Mouse (Mus musculus): ENCODE results near the gene Rnf150. TPM values are rescaled to one million over a fixed set of nuclear protein-coding genes. Genes with fewer than 3 reads are reported as not detected.
"Not testable (repeated sequence)": the region's sequence is repeated elsewhere in the genome, so short reads cannot be mapped to it uniquely, and the experiment has no call there.

Rnf150 gene
- polyA plus RNA-seq, 1 experiment from 2014 or later: 0.44 TPM

DNA sequence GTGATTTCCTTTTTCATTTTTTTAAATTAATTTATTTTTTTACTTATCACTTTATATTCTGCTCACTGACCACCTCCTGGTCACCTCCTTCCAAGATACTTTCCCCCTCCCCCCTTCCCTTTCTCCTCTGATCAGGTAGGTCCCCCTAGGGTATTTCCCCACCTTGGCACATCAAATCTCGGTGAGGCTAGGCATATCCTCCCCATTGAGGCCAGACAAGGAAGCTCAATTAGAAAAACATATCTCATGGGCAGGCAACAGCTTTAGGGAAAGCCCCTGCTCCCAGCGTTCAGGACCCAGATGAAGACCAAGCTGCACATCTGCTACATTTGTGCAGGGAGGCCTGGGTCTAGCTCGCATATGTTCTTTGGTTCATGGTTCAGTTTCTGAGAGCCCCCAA lies 211.1 kb downstream of the Rnf150 start:
- WGBS: 80% methylated on average over 3 of the region's 3 CpGs

DNA sequence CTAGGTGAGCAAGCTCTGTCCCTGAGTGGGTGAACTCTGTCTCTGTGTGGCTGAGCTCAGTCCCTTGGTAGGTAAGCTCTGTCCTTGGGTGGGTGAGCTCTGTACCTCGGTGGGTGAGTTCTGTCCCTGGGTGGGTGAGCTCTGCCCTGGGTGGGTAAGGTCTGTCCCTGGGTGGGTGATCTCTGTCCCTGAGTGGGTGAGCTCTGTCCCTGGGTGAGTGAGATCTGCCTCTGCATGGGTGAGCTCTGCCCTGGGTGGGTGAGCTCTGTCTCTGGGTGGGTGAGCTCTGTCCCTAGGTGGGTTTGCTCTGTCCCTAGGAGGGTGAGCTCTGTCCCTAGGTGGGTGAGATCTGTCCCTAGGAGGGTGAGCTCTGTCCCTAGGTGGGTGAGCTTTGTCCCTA lies 213.5 kb downstream of the Rnf150 start:
- H3K9ac ChIP-seq (ENCODE audit: low read depth, low read length): no peak overlapping the region
- DNase-seq (ENCODE audit: low spot score): no peak

More for the DNA sequence above, 211.1 kb downstream of the Rnf150 start:
- no peak for ATAC-seq (replicated peaks; ENCODE audit: low FRiP score)
- Histone ChIP-seq H3K4me3 (ENCODE audit: low read depth, low read length) (no peak overlapping the region), H3K27ac (ENCODE audit: low read depth, low read length) (no peak overlapping the region), H3K4me2 (no peak overlapping the region), H3K9ac (ENCODE audit: low read depth, low read length) (no peak overlapping the region), H3K4me1 (replicated peaks; ENCODE audit: control insufficient read depth, insufficient read depth, low read length) (no peaks in the 10 kb centered on the region), H3K36me3 (ENCODE audit: control insufficient read depth, insufficient read depth, low read length) (no peaks in the 10 kb centered on the region), H3K27me3 (replicated peaks; ENCODE audit: control insufficient read depth, insufficient read depth, low read length) (no peaks in the 10 kb centered on the region), H3K9me3 (ENCODE audit: control insufficient read depth, low read length) (no peaks in the 10 kb centered on the region)
- no peak for DNase-seq (ENCODE audit: low spot score)

DNA sequence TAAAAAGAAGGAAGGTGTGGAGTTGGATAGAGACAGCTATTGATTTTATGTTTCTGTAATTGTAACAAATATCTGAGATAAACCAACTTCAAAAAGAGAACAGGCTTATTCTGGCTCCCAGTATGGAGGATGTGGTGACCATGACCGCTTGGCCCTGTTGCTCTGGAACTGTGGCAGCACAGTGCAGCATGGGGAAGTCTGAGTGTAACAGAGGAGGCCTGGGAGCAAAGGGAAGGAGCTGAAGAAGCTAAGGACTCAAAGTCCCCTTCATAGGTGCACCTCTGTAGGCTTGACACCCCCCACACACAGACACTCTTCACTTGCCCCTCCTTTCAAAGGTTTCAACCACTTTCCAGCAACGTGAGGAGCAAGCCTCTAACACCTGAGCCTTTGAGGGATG lies 214.2 kb downstream of the Rnf150 start:
- no peak for DNase-seq (ENCODE audit: low spot score)
- no peak overlapping the region for H3K27ac ChIP-seq (ENCODE audit: low read depth, low read length)
- 72% methylated on average over 2 of the region's 2 CpGs for WGBS

More for the DNA sequence above, 213.5 kb downstream of the Rnf150 start:
- WGBS: 79% methylated on average over 1 of the region's 1 CpGs
- ATAC-seq (replicated peaks; ENCODE audit: low FRiP score): no peak
- Histone ChIP-seq H3K9me3 (ENCODE audit: control insufficient read depth, low read length) (no peaks in the 10 kb centered on the region), H3K27me3 (replicated peaks; ENCODE audit: control insufficient read depth, insufficient read depth, low read length) (no peaks in the 10 kb centered on the region), H3K27ac (ENCODE audit: low read depth, low read length) (no peak overlapping the region), H3K4me2 (no peak overlapping the region), H3K4me3 (ENCODE audit: low read depth, low read length) (no peak overlapping the region), H3K36me3 (ENCODE audit: control insufficient read depth, insufficient read depth, low read length) (no peaks in the 10 kb centered on the region), H3K4me1 (replicated peaks; ENCODE audit: control insufficient read depth, insufficient read depth, low read length) (no peaks in the 10 kb centered on the region)

DNA sequence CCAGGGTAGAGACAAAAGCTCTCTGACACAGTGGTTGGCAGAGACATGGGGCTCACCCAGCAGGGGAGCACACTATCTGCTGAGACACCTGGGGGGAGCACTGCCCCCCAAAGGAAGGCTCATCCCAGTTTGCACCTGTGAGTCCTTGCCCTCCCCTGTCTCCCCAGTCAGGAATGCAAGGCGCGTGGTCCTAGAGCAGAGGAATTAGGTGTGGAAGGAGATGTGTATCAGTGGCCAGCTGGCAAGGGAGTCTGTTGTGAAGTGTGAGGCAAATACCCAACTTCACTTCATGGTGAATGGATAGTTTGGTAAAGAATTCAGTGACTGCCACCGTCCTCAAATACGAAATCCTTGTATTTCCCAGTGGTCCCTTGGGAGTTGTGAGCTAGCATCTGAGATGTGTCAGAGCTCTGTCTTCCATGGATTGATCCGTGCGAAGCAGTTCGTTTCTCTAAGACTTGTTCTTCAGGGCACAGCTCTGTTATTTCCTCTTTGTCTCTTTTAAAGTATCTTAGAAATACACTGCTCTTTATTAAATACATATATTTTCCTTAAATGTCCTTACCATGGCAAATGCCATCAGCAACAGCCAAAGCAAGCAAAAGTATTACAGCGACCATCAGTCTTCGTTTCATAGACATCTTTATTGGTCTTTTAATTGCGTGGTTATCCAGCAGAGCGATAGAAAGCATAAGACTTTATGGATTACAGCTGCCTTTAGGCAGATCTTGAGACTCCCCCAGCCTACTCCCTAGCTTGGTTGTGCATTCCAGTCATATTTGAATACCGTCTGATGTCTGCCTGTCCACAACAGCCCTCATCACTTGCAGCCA lies 215.8 kb downstream of the Rnf150 start:
- Histone ChIP-seq H3K9ac (ENCODE audit: low read depth, low read length) (no peak overlapping the region), H3K27me3 (replicated peaks; ENCODE audit: control insufficient read depth, insufficient read depth, low read length) (no peaks in the 10 kb centered on the region), H3K4me2 (no peak overlapping the region), H3K4me1 (replicated peaks; ENCODE audit: control insufficient read depth, insufficient read depth, low read length) (no peaks in the 10 kb centered on the region), H3K27ac (ENCODE audit: low read depth, low read length) (no peak overlapping the region), H3K36me3 (ENCODE audit: control insufficient read depth, insufficient read depth, low read length) (no peaks in the 10 kb centered on the region), H3K9me3 (ENCODE audit: control insufficient read depth, low read length) (no peaks in the 10 kb centered on the region), H3K4me3 (ENCODE audit: low read depth, low read length) (no peak overlapping the region)
- ATAC-seq (replicated peaks; ENCODE audit: low FRiP score) (no peak), DNase-seq (ENCODE audit: low spot score) (no peak)
- 67% methylated on average over 12 of the region's 12 CpGs for WGBS

More for the DNA sequence above, 214.2 kb downstream of the Rnf150 start:
- no peak for ATAC-seq (replicated peaks; ENCODE audit: low FRiP score)
- Histone ChIP-seq H3K4me2 (no peak overlapping the region), H3K4me1 (replicated peaks; ENCODE audit: control insufficient read depth, insufficient read depth, low read length) (no peaks in the 10 kb centered on the region), H3K27me3 (replicated peaks; ENCODE audit: control insufficient read depth, insufficient read depth, low read length) (no peaks in the 10 kb centered on the region), H3K9me3 (ENCODE audit: control insufficient read depth, low read length) (no peaks in the 10 kb centered on the region), H3K9ac (ENCODE audit: low read depth, low read length) (no peak overlapping the region), H3K4me3 (ENCODE audit: low read depth, low read length) (no peak overlapping the region), H3K36me3 (ENCODE audit: control insufficient read depth, insufficient read depth, low read length) (no peaks in the 10 kb centered on the region)

GRCm38 (mm10) chr8:83079534-83079844 lies 216.3 kb downstream of the Rnf150 start:
- H3K27ac ChIP-seq (ENCODE audit: low read depth, low read length): no peak overlapping the region
- H3K9me3 ChIP-seq (ENCODE audit: control insufficient read depth, low read length): no peaks in the 10 kb centered on the region
- H3K4me3 ChIP-seq (ENCODE audit: low read depth, low read length): no peak overlapping the region
- no peaks in the 10 kb centered on the region for H3K27me3 ChIP-seq (replicated peaks; ENCODE audit: control insufficient read depth, insufficient read depth, low read length)
- WGBS: 80% methylated on average over 5 of the region's 5 CpGs
- no peaks in the 10 kb centered on the region for H3K4me1 ChIP-seq (replicated peaks; ENCODE audit: control insufficient read depth, insufficient read depth, low read length)
- H3K36me3 ChIP-seq (ENCODE audit: control insufficient read depth, insufficient read depth, low read length): no peaks in the 10 kb centered on the region
- no peak for ATAC-seq (replicated peaks; ENCODE audit: low FRiP score)
- DNase-seq (ENCODE audit: low spot score): no peak
- H3K4me2 ChIP-seq: no peak overlapping the region
- H3K9ac ChIP-seq (ENCODE audit: low read depth, low read length): no peak overlapping the region

DNA sequence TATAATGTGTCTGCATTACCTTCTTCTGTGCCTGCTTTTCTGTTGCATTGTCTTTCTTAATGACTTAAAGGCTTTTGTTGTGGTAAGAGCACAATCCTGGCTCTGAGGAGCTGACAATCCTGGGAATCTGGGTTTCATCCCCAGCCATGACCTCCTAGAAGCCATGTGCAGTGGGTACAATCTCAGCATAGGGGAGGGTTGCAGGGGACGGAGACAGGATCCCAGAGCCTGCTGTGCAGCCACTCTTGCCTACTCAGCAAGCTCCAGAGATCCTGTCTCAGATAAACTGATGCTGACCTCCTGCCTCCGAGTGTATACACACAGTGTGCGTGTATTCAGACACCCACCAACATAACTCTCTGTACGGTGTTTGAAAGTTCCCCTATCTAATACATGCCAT lies 218.1 kb downstream of the Rnf150 start:
- H3K9ac ChIP-seq (ENCODE audit: low read depth, low read length): no peak overlapping the region
- no peak overlapping the region for H3K4me3 ChIP-seq (ENCODE audit: low read depth, low read length)
- no peaks in the 10 kb centered on the region for H3K9me3 ChIP-seq (ENCODE audit: control insufficient read depth, low read length)
- H3K4me1 ChIP-seq (replicated peaks; ENCODE audit: control insufficient read depth, insufficient read depth, low read length): no peaks in the 10 kb centered on the region
- no peaks in the 10 kb centered on the region for H3K36me3 ChIP-seq (ENCODE audit: control insufficient read depth, insufficient read depth, low read length)
- ATAC-seq (replicated peaks; ENCODE audit: low FRiP score): no peak
- no peak overlapping the region for H3K4me2 ChIP-seq
- H3K27me3 ChIP-seq (replicated peaks; ENCODE audit: control insufficient read depth, insufficient read depth, low read length): no peaks in the 10 kb centered on the region
- no peak for DNase-seq (ENCODE audit: low spot score)
- WGBS: 44% methylated on average over 4 of the region's 4 CpGs
- no peak overlapping the region for H3K27ac ChIP-seq (ENCODE audit: low read depth, low read length)

DNA sequence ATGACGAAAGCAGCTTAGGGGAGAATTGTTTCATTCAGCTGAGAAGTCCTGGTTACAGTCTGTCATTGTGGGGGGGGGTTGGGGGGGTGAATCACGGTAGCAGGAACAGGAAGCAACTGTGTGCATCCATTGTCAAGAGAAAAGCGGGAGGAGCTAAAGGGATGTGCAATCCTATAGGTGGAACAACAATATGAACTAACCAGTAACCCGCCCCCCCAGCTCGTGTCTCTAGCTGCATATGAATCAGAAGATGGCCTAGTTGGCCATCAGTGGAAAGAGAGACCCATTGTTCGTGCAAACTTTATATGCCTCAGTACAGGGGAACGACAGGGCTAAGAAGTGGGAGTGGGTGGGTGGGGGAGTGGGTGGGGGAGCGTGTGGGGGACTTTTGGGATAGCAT lies 218.7 kb downstream of the Rnf150 start:
- DNase-seq (ENCODE audit: low spot score); H3K27ac ChIP-seq (ENCODE audit: low read depth, low read length); H3K4me3 ChIP-seq (ENCODE audit: low read depth, low read length); H3K9me3 ChIP-seq (ENCODE audit: control insufficient read depth, low read length); H3K9ac ChIP-seq (ENCODE audit: low read depth, low read length); H3K36me3 ChIP-seq (ENCODE audit: control insufficient read depth, insufficient read depth, low read length); H3K27me3 ChIP-seq (replicated peaks; ENCODE audit: control insufficient read depth, insufficient read depth, low read length); H3K4me1 ChIP-seq (replicated peaks; ENCODE audit: control insufficient read depth, insufficient read depth, low read length); H3K4me2 ChIP-seq; ATAC-seq (replicated peaks; ENCODE audit: low FRiP score): not testable (repeated sequence)
- 71% methylated on average over 8 of the region's 8 CpGs for WGBS

DNA sequence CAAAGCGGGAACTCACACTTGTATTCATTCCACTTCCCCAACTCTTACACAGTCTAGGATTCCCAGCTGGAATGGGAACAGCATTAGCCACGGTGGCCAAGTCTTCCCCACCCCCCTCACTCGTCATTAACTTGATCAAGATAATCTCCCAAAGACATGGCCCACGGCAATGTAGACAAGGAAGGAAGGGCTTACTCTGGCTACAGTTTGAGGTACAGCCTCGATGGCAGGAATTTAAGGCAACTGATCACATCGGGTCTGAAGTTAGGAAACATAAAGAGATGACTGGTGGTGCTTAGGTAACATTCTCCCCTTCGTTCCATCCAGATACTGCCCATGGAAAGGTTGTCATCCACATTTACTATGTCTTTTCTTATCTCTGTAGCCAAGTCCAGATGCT lies 219.1 kb downstream of the Rnf150 start:
- H3K9me3 ChIP-seq (ENCODE audit: control insufficient read depth, low read length): no peaks in the 10 kb centered on the region
- H3K27me3 ChIP-seq (replicated peaks; ENCODE audit: control insufficient read depth, insufficient read depth, low read length): no peaks in the 10 kb centered on the region
- H3K36me3 ChIP-seq (ENCODE audit: control insufficient read depth, insufficient read depth, low read length): no peaks in the 10 kb centered on the region
- no peak overlapping the region for H3K4me3 ChIP-seq (ENCODE audit: low read depth, low read length)
- H3K4me1 ChIP-seq (replicated peaks; ENCODE audit: control insufficient read depth, insufficient read depth, low read length): no peaks in the 10 kb centered on the region
- no peak overlapping the region for H3K9ac ChIP-seq (ENCODE audit: low read depth, low read length)
- 68% methylated on average over 7 of the region's 7 CpGs for WGBS
- H3K4me2 ChIP-seq: no peak overlapping the region
- DNase-seq (ENCODE audit: low spot score) (no peak), ATAC-seq (replicated peaks; ENCODE audit: low FRiP score) (no peak)
- H3K27ac ChIP-seq (ENCODE audit: low read depth, low read length): no peak overlapping the region

DNA sequence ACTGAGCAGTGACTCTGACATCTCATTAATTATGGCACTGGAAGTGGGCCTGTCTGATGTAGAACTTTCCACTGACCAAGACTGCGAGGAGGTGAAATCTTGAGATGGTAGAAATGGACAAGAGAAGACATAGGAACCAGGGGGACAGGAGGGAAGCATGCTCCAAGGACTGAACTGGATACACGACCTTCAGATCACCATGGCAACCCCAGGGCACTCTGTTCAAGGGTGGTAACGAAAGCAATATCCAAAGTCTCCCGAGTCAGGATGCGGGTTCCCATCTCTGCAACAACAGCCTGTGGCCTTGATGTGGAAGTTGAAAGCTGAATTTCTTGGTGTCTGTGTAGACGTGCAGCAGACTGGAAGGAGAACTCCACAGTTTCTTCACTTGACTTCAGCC lies 220.3 kb downstream of the Rnf150 start:
- no peaks in the 10 kb centered on the region for H3K4me1 ChIP-seq (replicated peaks; ENCODE audit: control insufficient read depth, insufficient read depth, low read length)
- H3K4me3 ChIP-seq (ENCODE audit: low read depth, low read length): no peak overlapping the region
- ATAC-seq (replicated peaks; ENCODE audit: low FRiP score): no peak
- H3K27me3 ChIP-seq (replicated peaks; ENCODE audit: control insufficient read depth, insufficient read depth, low read length): no peaks in the 10 kb centered on the region
- no peak overlapping the region for H3K4me2 ChIP-seq
- H3K9ac ChIP-seq (ENCODE audit: low read depth, low read length): no peak overlapping the region
- H3K27ac ChIP-seq (ENCODE audit: low read depth, low read length): no peak overlapping the region
- WGBS: 77% methylated on average over 6 of the region's 6 CpGs
- no peaks in the 10 kb centered on the region for H3K9me3 ChIP-seq (ENCODE audit: control insufficient read depth, low read length)
- no peak for DNase-seq (ENCODE audit: low spot score)
- no peaks in the 10 kb centered on the region for H3K36me3 ChIP-seq (ENCODE audit: control insufficient read depth, insufficient read depth, low read length)

Measured in liver, embryonic 11.5 days (tissue).